Mouse (Mus musculus) E14TG2a.4 (cell line): Measurements from ENCODE around the gene C2.

ENCODE experiments used
- CTCF ChIP-seq: conservative IDR thresholded peaks from 2 replicates; pipeline ENCODE4 v1.5.1; 2014; ENCODE audit warnings: low read length
- POU5F1 ChIP-seq: IDR thresholded peaks from 2 replicates; pipeline ENCODE4 v1.6.1; 2014; ENCODE audit warnings: low read length, borderline replicate concordance

DNA sequence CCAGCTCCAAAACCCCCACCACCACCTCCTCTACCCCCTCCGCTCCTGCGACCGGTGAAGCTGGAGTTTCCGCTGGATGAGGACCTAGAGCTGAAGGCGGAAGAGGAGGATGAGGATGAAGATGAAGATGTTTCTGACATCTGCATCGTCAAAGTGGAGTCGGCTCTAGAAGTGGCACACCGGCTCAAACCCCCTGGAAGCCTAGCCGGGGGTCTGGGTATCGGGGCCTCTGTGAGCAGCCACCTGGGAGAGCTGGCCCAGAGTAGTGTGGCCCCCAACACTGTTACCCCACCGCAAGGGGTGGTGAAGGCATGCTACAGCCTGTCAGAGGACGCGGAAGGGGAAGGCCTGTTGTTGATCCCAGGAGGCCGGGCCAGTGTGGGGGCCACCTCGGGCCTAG lies 2.3 kb downstream of the C2 start:
- TF ChIP-seq CTCF (no peak), POU5F1 (no peak)
